Mouse (Mus musculus) left cerebral cortex, postnatal 10 days (tissue): ENCODE results near the gene Psmf1. TPM values are rescaled to one million over a fixed set of nuclear protein-coding genes. Genes with fewer than 3 reads are reported as not detected.

Experiments used
- DNase-seq, 2 experiments: peaks; one replicate each; pipeline ENCODE4 v3.0.0; 2021 to 2022; ENCODE audit warnings: low spot score in 2 of 2, mixed read lengths in 1 of 2; ENCODE audit errors: extremely low spot score in 1 of 2
- intact Hi-C: fragments of 180-260 bp; cut with DNase I; formaldehyde crosslinking; loops from one replicate; pipeline ENCODE4 v1.15.1; 2025
- total RNA-seq, 2 experiments: library from RNA; stranded (reverse); gene quantifications; 2 replicates each; pipeline ENCODE4 v1.2.3; 2021

The Psmf1 gene
- 10 to 100 TPM; 43.9 to 48.6 TPM for total RNA-seq

DNA sequence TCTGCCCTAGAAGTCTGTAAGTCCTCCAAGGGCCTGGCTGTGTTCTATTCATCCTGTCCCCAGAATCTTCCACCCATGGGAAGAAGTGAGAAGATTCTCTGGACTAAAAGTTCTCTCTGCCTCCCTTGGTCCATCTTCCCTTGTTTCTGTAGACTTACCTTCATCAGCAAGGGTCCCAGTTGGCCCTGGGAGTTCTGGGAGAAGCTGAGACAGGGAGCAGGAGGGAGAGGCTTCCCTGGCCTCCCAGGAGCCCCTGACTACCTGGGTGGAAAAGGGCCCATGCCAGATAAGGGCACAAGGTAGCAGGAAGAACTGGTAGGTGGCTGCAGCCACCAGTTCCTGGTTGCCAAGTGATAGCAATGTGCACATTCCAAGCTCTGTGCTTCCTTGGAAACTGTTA, at the start of gene Psmf1:
Gene Psmf1, minus strand, starts transcription at position 342 of the 400 bp plus-strand sequence.
- intact Hi-C loops, result no loop called here
- no peak for DNase-seq

DNA sequence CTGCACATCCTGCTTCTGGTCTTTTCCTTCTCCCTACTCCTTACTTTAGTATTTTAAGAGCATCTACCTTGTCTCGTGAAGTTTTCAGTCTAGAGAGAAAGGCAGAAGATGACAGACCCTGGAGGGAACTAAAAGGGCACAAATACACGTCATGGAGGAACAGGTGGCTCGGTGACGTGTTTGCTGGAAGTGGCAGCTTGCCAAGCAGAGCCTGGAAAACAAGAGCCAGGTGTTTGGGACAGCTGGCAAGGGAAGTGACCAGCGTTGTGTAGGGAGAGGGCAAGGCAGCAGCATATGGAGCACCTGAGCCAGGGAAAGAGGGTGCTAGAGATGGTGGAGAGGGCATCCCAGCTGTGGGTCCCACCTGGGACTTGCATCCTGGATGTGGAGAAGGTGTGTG, 47.2 kb upstream of the Psmf1 start:
- DNase-seq, result no peak
- intact Hi-C loops, result no loop called here

DNA sequence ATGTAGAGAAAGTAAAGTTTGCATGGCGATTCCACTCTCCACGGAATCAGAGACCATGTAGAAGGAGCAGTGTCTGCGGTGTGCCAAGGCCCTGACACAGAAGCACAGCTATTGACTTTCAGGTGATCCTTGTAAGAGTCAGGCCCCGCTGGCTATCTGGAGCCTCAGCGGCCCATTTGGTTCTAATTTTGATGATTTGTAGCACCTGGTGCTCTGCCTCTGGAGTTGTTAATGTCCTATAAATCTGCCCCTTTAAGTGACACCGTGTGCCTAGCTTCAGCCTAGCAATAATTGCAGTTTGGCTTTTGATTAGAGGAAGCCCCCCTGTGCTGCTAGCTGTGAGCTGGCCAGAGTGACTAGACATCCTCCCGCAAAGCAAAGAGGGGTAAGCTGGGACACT, 46.2 kb upstream of the Psmf1 start:
- DNase-seq, result no peak
- intact Hi-C loops, result no loop called here

DNA sequence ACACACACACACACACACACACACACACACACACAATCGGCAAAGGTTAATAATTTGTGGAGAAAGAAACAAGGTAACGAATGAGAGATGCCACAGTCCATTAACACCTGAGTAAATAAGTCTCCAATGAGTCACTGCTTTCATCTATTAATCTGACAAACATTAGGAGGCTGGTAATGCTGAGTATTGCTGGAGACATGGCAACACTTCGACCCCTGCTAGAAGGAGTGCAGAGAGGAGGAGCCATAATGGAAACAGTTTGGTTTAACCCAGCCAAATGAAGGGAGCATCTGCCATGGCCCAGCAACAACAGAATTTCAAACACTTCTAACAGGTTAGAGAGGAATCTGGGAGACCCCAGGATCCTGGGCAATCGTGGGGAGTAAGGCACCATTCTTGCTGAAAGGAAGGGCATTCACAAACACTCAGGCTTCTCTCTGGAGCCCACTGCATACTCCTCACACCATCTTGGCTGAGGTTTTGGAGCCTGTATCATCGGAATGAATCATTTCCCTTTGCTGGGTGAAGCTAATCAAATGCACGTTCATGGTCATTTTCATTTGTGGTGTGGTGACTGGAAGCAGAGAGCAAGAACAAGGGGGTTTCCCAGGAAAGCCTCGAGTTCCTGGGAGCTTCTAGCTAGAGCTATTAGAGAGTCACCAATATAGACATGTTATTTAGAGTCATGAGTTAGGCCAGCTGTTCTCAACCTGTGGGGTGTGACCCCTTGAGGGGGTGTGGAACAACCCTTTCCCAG, 44.4 kb upstream of the Psmf1 start:
- intact Hi-C loops, result no loop called here

GRCm38 (mm10) chr2:151783493-151783892, 39.5 kb upstream of the Psmf1 start:
- no peak for DNase-seq
- intact Hi-C loops, result no loop called here

More for the DNA sequence above, 44.4 kb upstream of the Psmf1 start:
- no peak for DNase-seq

GRCm38 (mm10) chr2:151777366-151777765, 33.4 kb upstream of the Psmf1 start:
- no peak for DNase-seq

GRCm38 (mm10) chr2:151773476-151773875, 29.5 kb upstream of the Psmf1 start:
- intact Hi-C loops, result no loop called here
- peak in 1 of 2 experiments; percentile 9 for DNase-seq

More at GRCm38 (mm10) chr2:151777366-151777765, 33.4 kb upstream of the Psmf1 start:
- intact Hi-C loops, result no loop called here

DNA sequence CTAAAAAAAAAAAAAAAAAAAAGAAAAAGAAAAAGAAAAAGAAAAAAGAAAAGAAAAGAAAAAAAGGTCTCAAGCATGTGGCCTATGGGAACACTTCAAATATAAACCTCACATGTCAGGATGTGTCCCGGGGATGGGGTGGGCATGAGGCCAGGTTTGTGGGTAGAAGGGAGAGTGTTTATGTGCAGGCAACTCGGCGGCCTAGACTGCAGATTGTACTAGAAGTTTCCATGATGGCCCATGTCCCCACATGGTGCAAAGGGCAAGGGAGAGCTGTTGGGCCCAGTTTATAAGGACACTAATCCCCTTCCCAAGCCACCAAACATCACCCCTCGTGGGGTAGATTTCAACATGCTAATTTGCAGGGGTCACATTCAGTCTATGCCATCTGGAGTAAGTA, 28.2 kb upstream of the Psmf1 start:
- intact Hi-C loops, result no loop called here

GRCm38 (mm10) chr2:151764557-151764956, 20.6 kb upstream of the Psmf1 start:
- intact Hi-C loops, result no loop called here

More for the DNA sequence above, 28.2 kb upstream of the Psmf1 start:
- peak in 1 of 2 experiments; percentile 32 for DNase-seq

DNA sequence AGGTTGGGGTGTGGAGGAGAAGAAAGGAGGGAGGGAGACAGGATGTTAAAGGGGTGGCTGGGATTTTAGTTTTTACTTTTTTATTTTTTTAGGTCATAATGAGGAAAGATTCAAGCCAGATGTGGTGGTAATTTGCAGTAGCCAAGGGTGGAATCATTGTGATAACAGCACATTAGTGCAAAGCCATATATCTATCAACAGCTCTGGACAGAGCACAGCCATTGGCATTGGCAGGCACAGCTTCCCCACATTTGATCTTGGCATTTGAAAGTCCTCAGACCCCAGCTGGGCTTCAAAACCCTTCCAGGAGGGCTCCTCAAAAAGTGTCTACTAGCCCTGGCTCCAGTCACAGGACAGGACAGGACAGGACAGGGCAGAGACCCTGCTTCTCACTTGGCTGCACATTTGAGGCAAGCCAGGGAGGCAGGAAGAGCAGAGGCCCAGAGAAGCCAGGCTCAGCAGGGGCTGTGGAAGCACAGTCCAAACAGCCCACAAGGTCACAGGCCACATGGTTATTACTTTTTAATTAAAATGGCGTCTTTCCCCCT, 14.9 kb upstream of the Psmf1 start:
- intact Hi-C loops, result no loop called here
- DNase-seq, result no peak

More at GRCm38 (mm10) chr2:151764557-151764956, 20.6 kb upstream of the Psmf1 start:
- no peak for DNase-seq

GRCm38 (mm10) chr2:151757451-151757850, 13.5 kb upstream of the Psmf1 start:
- no peak for DNase-seq
- intact Hi-C loops, result no loop called here

DNA sequence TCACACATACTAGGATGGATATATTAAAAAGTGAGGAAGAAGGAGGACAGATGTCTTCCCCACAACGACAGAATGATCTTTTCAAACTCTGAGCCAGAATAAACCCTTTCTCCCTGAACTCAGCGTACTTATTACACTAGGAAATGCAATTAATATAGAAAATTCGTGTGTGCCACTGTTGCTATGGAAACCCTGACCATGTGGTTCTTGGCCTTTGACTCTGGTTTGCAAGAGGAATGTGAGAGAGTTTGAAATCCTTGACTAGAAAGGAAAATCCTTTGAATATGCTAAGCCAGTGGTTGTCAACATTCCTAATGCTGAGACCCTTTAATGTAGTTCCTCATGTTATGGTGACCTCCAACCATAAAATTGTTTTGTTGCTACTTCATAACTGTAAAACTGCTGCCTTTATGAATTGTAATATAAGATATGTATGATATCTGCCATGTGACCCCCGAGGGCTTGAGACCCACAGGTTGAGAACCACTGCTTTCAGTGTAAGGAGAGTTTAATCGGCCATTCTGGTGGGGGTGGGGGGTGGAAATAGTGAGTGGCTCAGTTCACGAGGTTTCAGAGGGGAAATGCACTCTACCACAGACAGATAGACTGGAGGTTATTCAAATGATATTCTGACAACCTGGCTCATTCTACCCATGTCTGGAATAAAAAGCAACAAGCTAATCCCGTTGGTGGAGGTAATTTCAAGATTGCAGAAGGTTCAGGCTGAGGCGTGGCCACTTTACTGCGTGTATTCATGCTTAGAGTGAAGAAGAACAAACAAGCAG, 12.5 kb upstream of the Psmf1 start:
- intact Hi-C loops, result no loop called here
- no peak for DNase-seq

GRCm38 (mm10) chr2:151751330-151751729, 7.3 kb upstream of the Psmf1 start:
- intact Hi-C loops, result no loop called here
- no peak for DNase-seq

DNA sequence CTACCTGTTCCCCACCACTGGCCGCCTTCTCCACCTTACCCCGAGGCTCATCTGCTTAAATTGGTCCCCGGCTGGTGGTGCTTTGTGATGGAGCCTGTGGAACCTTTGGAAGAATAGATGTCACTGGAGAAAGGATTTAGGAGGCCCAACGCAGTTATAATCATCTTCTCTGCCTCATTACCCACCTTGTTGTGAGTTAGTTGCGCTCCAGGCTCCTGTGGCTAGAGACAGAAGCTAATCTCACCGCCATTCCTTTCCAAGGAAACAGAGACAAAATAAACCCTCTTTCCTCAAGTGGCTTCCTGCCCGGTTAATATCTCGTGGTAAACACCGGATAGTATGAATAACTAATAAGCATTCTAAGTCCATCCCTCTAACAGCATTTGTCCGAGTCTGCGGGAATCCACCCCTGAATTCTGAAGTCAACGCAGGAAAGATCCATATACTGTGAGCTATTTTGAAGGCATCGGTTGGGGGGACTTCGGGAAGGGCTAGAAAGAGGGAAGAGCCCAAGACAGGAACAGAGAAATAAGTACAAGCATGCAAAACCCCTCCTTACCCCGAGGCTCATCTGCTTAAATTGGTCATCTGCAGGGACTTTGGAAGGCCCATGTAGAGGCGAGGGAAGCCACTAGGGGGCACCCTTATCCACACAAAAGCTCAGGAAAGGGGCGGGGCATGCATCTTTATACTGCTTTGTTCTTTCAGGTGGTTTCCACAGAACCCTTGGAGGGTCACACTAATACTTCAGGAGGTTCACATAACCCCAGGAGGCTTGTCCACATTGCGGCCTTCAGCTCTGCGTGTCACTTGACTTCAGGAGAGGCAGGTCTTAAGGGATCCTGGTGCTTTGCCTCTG, 4.1 kb upstream of the Psmf1 start:
- DNase-seq, result peak; percentile 69 to 77
- intact Hi-C loops, result loop anchor here (5.0 kb wide), 2 partner anchors 119 to 244 kb away; no protein-coding TSS in a partner anchor

- no peak for DNase-seq
- intact Hi-C loops, result no loop called here
Observed at GRCm38 (mm10) chr2:151742850-151743679, 921 bp downstream of the Psmf1 start.

DNA sequence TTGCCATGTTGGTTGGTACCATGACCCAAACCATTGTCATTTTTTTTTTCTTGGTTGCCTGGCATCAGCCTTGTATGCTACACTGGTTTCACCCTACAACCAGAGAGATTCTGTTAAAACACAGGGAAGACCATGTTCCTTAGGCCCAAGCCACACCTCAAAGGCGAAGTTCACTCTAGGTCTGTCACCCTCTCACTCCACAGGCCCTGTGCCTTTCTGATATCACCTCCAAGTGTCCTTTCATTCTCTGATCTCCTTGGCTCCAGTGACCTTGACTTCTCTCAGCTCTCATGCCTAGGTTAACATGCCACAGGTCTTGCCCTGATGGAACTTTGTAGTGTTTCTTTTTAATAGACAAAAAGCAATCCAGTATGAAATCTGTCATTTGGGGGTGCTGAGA, 1.9 kb downstream of the Psmf1 start:
- intact Hi-C loops, result no loop called here
- DNase-seq, result no peak

DNA sequence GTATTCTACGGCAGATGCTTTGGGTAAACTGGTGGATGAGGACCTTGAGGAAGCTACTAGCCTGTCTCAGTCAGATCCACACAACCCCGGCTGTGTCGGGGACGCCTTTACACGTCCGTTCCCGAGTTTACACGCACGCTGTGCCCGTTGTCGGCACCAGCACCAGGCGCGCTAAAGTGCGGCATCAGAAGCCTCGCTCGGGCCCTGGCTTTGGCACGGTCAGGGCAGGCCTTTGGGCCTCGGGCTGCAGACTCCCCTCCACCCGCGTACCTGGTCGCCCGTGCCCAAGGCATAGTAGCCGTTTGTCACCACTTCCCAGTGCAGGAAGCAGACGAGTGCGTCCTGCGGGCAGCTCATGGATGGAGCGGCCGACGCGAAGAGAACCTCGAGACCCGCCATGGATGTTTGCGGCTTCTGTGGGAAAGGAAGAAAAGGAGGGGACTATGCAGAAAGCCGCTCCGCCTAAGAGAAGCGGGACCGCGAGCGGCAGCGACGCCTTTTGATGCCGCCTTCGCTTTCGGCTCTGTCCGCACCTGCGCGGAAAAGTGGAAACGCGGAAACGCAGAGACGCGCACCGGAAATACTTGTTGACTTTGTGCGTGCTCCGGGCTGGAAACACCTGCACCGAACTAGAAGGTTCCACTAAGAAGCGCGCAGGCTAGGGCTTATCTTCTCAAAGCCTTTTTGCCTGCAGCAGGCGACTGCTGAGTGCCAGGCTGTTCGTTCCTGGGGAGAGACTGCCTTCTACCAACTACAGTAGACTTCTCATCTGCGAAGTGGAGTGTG, 3.1 kb downstream of the Psmf1 start:
- peak; percentile 88 to 91 for DNase-seq
- intact Hi-C loops, result no loop called here
